Mouse (Mus musculus) lung, postnatal 0 days (tissue): ENCODE measurements around the gene Bhlhe23. TPM values are rescaled to one million over a fixed set of nuclear protein-coding genes. Genes with fewer than 3 reads are reported as not detected.
A peak's percentile ranks its signal among the peaks of the same experiment; 100 is the strongest.

Experiments
- ATAC-seq: fragments of 200-750 bp; cut with Nextera tagmentation; 2 replicates; pipeline ENCODE4 v1.8.0; 2017; ENCODE audit warnings: moderate library complexity
- DNase-seq: peaks from one replicate; pipeline ENCODE4 v3.0.0-alpha.2; 2016; ENCODE audit warnings: low spot score
- H3K27ac ChIP-seq: fragments of 300-500 bp; sonication (generic); 2 replicates; pipeline ENCODE4 v1.5.1; 2014; ENCODE audit warnings: antibody characterized with exemption, mild to moderate bottlenecking, low read length, mixed read lengths
- H3K27me3 ChIP-seq: fragments of 300-500 bp; sonication (generic); replicated peaks from 2 replicates; pipeline ENCODE4 v1.6.1; 2014; ENCODE audit warnings: low read length, mixed read lengths; ENCODE audit not compliant: insufficient read depth
- H3K36me3 ChIP-seq: fragments of 300-500 bp; sonication (generic); 2 replicates; pipeline ENCODE4 v1.6.1; 2014; ENCODE audit warnings: low read length, mixed read lengths; ENCODE audit not compliant: insufficient read depth
- H3K4me1 ChIP-seq: fragments of 300-500 bp; sonication (generic); 2 replicates; pipeline ENCODE4 v1.6.1; 2014; ENCODE audit warnings: antibody characterized with exemption, low read depth, low read length, mixed read lengths; ENCODE audit not compliant: insufficient read depth
- H3K4me2 ChIP-seq: fragments of 300-500 bp; sonication (generic); replicated peaks from 2 replicates; pipeline ENCODE4 v1.6.1; 2014; ENCODE audit warnings: low read depth, mild to moderate bottlenecking, low read length, moderate library complexity, mixed read lengths
- H3K4me3 ChIP-seq: fragments of 300-500 bp; sonication (generic); 2 replicates; pipeline ENCODE4 v1.5.1; 2014; ENCODE audit warnings: low read depth, low read length
- H3K9ac ChIP-seq: fragments of 300-500 bp; sonication (generic); replicated peaks from 2 replicates; pipeline ENCODE4 v1.6.1; 2014; ENCODE audit warnings: low read depth, mild to moderate bottlenecking
- H3K9me3 ChIP-seq: fragments of 300-500 bp; sonication (generic); 2 replicates; pipeline ENCODE4 v1.6.1; 2016; ENCODE audit warnings: low read length, mixed read lengths
- CTCF ChIP-seq: IDR thresholded peaks from 2 replicates; pipeline ENCODE4 v1.5.1; 2016; ENCODE audit warnings: antibody characterized with exemption, mild to moderate bottlenecking
- EP300 ChIP-seq: IDR thresholded peaks from 2 replicates; pipeline ENCODE4 v1.6.1; 2016; ENCODE audit warnings: antibody characterized with exemption, mild to moderate bottlenecking, control low read depth
- WGBS: fragments of 180-500 bp; shearing (Covaris S2); extraction: QIAGEN DNeasy Blood & Tissue Kit; methylation state at CpG from one replicate; pipeline ENCODE4 v1.1.7; 2014; 5-methylcytosine and 5-hydroxymethylcytosine counted together
- polyA plus RNA-seq: library from polyadenylated mRNA; unstranded; fragments of >200 nt; fragmentation: Nextera tagmentation; extraction: Ambion mirVana; gene quantifications from 2 replicates; pipeline ENCODE4 v1.2.1, GENCODE M21; 2015

Bhlhe23 gene
- polyA plus RNA-seq, 1 experiment from 2014 or later, result not detected

- TF ChIP-seq CTCF, result no peak
- no peak for TF ChIP-seq EP300
- H3K4me1 ChIP-seq, result no peaks in the 10 kb centered on the region
- no peak overlapping the region for H3K9ac ChIP-seq
- H3K36me3 ChIP-seq, result no peaks in the 10 kb centered on the region
- H3K27me3 ChIP-seq, result peaks cover 36% of the 10 kb centered on the region
- H3K4me3 ChIP-seq, result no peak overlapping the region
- H3K27ac ChIP-seq, result no peak overlapping the region
- DNase-seq (no peak), ATAC-seq (no peak)
- 5% methylated on average over 2 of the region's 2 CpGs for WGBS
- no peaks in the 10 kb centered on the region for H3K9me3 ChIP-seq
- H3K4me2 ChIP-seq, result no peak overlapping the region
Measured at GRCm38 (mm10) chr2:180780282-180780681, 3.6 kb upstream of the Bhlhe23 start.

DNA sequence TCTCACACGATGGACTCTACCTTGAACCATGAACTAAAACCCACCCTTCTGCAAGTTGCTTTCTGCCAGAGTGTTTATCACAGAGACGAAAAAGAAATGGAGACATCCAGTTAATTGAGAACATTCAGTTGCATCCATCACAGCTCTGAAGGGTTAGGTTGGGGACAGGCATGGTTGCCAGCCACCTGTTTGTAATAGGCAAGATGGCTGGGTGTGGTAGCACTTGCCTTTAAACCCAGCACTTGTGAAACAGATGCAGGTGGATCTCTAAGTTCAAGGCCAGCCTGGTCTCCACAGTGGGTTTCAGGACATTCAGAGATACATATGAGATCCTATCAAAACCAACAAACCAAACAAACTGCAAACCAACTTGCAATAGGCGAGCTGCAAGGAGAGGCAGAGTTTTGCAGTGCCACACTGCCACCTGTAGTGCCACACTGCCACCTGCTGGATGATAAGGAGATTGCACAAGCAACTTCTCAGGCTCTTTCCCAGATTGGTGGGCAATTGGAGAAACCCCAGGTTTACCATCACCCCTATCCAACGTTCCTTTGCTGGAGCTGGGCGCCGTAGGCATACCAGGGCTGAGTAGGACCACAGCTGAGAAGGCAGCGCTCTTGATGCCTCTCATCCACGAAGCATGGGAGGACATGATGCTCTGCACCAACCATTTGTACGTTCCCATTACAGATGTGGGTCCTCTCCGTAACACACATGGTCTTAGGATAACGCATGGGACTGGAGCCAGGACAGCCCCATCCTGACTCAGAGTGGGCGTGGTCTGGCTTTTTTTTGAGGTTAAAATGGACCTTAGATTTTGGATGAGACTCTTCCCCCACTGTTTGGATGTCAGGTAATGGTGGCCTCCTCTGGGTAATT lies 2.8 kb upstream of the Bhlhe23 start:
- Histone ChIP-seq H3K36me3 (no peaks in the 10 kb centered on the region), H3K9ac (no peak overlapping the region), H3K4me3 (no peak overlapping the region), H3K9me3 (no peaks in the 10 kb centered on the region), H3K4me1 (no peaks in the 10 kb centered on the region), H3K27ac (no peak overlapping the region), H3K27me3 (peaks cover 41% of the 10 kb centered on the region), H3K4me2 (no peak overlapping the region)
- ATAC-seq (no peak), DNase-seq (peak; percentile 71)
- TF ChIP-seq CTCF (peak; percentile 96), EP300 (no peak)
- 23% methylated on average over 12 of the region's 12 CpGs for WGBS

DNA sequence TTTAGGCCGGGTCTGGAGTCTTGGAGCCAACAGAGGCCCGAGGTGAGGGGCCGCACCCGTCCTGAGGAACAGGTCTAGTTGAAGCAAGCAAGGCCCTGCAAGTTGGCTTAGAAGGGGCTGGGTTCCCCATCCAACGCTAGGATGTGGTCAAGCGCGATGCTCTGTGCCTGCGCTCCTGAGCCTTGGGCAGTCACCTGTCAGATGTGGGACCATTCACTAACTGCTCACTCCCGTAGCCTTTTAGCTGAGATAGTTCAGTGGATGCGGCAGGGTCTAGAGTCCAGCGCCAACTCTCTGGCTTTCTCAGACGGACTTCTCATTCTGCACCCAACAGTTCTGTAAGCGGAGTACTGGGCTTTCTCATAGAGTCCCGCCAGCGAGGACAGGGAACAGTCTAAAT lies 1.1 kb downstream of the Bhlhe23 start:
- Histone ChIP-seq H3K27ac (no peak overlapping the region), H3K9ac (no peak overlapping the region), H3K4me1 (no peaks in the 10 kb centered on the region), H3K27me3 (peaks cover 44% of the 10 kb centered on the region), H3K4me2 (no peak overlapping the region), H3K4me3 (no peak overlapping the region), H3K9me3 (no peaks in the 10 kb centered on the region), H3K36me3 (no peaks in the 10 kb centered on the region)
- no peak for TF ChIP-seq CTCF
- TF ChIP-seq EP300, result no peak
- WGBS, result 2% methylated on average over 15 of the region's 15 CpGs
- ATAC-seq, result no peak
- DNase-seq, result no peak

DNA sequence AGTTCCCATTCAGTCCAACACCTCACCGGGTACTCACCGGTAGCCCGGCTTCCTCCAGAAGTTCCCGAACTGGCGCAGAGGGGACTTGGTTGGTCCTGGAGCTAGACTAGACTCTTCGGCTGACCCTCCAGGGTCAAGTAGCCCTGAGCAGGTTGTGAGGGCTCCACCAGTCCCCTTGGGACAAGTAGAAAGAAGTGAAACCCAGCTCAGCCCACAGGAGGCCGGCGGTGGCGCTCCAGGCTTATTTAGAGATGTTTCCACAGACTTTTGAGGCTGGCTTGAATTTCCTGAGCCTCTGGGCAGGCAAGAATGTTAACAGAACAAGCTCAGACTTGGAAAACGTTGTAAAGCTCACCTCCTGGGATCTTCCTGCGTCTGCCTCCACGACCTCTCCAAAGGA lies 1.5 kb downstream of the Bhlhe23 start:
- Histone ChIP-seq H3K27ac (no peak overlapping the region), H3K9me3 (no peaks in the 10 kb centered on the region), H3K4me2 (no peak overlapping the region), H3K4me1 (no peaks in the 10 kb centered on the region), H3K4me3 (no peak overlapping the region), H3K36me3 (no peaks in the 10 kb centered on the region), H3K27me3 (peaks cover 44% of the 10 kb centered on the region), H3K9ac (no peak overlapping the region)
- TF ChIP-seq EP300, result no peak
- no peak for TF ChIP-seq CTCF
- no peak for DNase-seq
- ATAC-seq, result no peak
- 4% methylated on average over 12 of the region's 12 CpGs for WGBS

DNA sequence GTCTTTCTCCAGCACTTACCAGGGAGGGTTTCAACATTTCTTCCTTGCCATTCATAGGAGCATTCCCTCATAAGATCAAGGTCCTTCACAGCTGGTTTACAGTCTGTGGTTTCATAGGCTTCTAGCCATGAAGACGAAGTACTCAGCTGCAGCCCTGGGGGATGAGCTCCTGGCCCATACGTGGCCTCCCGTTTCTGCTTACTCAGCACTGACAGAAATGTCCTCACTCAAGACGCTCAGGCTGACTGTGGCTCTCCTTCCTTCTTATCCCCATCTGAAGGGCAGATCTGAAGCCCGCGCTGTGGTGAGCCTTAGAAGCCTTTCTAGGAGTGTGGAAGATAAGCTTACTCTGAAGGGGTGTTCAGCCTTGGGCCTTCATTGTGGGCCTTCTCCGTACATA lies 11.0 kb downstream of the Bhlhe23 start:
- 63% methylated on average over 7 of the region's 7 CpGs for WGBS
- Histone ChIP-seq H3K27me3 (no peaks in the 10 kb centered on the region), H3K36me3 (no peaks in the 10 kb centered on the region), H3K9ac (no peak overlapping the region), H3K27ac (no peak overlapping the region), H3K9me3 (no peaks in the 10 kb centered on the region), H3K4me1 (no peaks in the 10 kb centered on the region), H3K4me2 (no peak overlapping the region), H3K4me3 (no peak overlapping the region)
- no peak for TF ChIP-seq CTCF
- TF ChIP-seq EP300, result no peak
- ATAC-seq, result no peak
- DNase-seq, result no peak

GRCm38 (mm10) chr2:180764986-180765385 lies 11.7 kb downstream of the Bhlhe23 start:
- Histone ChIP-seq H3K9me3 (no peaks in the 10 kb centered on the region), H3K4me3 (no peak overlapping the region), H3K4me2 (no peak overlapping the region), H3K9ac (no peak overlapping the region), H3K27me3 (no peaks in the 10 kb centered on the region), H3K36me3 (no peaks in the 10 kb centered on the region), H3K27ac (no peak overlapping the region), H3K4me1 (no peaks in the 10 kb centered on the region)
- TF ChIP-seq CTCF (no peak), EP300 (no peak)
- DNase-seq (no peak), ATAC-seq (no peak)
- 73% methylated on average over 11 of the region's 11 CpGs for WGBS
